Mouse (Mus musculus): ENCODE results near the gene Mfsd6. TPM values are rescaled to one million over a fixed set of nuclear protein-coding genes. Genes with fewer than 3 reads are reported as not detected.

Mfsd6 gene
- 70.3 and 73.9 TPM in 2 replicates for total RNA-seq (2017)

- ATAC-seq (ENCODE audit: extremely low read depth, insufficient number of reproducible peaks, low FRiP score, poor library complexity, severe bottlenecking): peak; percentile 35; the same call in 1 of the 2 replicates
Measured at GRCm38 (mm10) chr1:52727056-52727900, at the start of gene Mfsd6. Mfsd6 (minus strand) TSS chr1:52727462.

- ATAC-seq (ENCODE audit: extremely low read depth, insufficient number of reproducible peaks, low FRiP score, poor library complexity, severe bottlenecking): no peak
Measured at GRCm38 (mm10) chr1:52765176-52766111, 38.2 kb upstream of the Mfsd6 start.

- no peak for ATAC-seq (ENCODE audit: extremely low read depth, insufficient number of reproducible peaks, low FRiP score, poor library complexity, severe bottlenecking)
Measured at GRCm38 (mm10) chr1:52763894-52764809, 36.9 kb upstream of the Mfsd6 start.

DNA sequence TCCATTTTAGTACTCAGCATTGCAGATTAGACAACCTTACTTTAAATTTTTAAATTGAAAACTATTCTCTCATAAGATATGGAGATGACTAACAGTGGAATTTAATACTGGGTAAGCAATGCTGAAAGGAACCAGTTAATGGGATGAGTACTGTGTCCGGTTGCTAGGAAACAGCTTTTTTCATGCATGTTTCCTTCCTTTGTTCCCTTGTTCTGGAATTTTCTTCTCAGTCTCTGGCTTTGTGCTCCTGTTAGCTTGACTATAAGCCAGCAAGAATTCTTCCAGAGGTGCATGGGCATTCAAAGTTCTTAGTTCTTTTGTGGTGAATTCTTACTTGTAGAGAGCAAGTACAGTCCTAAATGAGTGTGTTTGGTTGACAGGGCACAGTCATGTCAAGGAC, 30.9 kb upstream of the Mfsd6 start:
- no peak for ATAC-seq (ENCODE audit: extremely low read depth, insufficient number of reproducible peaks, low FRiP score, poor library complexity, severe bottlenecking)

DNA sequence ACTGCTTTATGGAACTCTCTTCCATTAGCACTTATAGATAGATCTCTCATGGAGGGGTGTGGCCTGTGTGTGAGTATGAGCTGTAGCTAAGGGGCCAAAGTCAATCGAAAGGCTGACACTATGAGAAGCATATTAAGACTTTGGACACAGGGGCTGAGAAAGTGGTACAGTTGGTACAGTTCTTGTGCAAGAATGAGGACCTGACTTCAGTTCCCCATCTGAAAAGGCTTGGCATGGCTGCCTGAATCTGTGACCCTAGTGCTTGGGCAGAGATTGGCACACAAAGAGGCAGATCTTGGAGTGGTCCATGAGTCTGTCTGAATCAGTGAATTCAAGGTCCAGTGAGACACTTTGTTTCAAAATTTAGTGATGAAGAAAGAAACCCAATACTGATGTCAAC, 27.1 kb upstream of the Mfsd6 start:
- ATAC-seq (ENCODE audit: extremely low read depth, insufficient number of reproducible peaks, low FRiP score, poor library complexity, severe bottlenecking): no peak

DNA sequence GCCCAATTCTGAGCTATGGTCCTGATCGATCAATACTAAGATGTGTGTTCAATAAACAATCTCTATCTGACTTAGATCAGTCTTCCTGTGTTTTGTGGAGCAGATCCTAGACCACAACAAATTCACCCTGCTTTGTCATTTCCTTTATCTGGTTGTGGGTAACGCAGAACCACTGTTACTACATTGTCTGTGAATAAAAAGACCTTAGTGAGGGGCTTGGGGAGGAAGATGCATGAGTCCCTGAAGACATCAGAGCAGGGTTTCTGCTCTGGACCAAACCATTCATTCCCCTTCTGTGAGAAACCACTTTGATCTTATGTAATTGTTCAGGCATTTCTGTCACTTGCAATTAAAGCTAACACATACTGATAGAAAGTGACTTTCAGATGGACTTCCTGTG, 26.6 kb upstream of the Mfsd6 start:
- ATAC-seq (ENCODE audit: extremely low read depth, insufficient number of reproducible peaks, low FRiP score, poor library complexity, severe bottlenecking): no peak

DNA sequence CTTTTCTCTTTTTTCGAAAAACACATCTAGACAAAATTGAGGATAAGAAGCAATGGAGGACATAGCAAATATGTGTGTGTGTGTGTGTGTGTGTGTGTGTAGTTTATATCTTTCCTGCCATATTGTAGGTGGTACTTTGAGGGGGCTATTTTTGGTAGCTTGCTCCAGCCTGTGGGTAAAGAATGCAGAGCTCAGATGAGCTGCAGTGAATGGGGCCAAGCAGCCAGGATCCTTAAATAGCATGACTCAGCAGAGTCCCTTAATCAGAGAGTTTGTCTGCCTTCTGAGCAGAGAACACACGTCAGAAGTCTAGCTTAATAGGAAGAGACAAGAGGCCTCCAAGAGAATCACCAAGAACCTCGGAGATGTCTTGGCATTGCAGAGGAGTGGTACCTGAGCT, 25.4 kb upstream of the Mfsd6 start:
- ATAC-seq (ENCODE audit: extremely low read depth, insufficient number of reproducible peaks, low FRiP score, poor library complexity, severe bottlenecking): no peak

DNA sequence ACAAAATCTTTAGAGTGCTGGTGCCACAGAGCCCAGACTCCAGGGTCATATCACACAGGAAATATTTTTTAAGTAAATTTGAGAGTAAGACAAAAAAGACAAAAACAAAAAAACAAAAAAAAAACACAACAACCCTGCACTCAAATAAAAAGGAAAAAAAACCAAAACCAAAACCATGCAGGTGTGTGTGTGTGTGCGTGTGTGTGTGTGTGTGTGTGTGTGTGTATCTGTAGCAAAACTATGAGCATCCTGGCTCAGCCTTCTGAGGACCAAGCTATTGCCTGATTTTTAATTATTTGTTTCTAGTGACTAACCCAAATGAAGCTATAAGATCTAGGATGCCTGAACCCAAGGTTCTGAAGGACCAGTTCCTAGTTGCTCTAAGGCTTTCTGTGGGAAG, 24.4 kb upstream of the Mfsd6 start:
- no peak for ATAC-seq (ENCODE audit: extremely low read depth, insufficient number of reproducible peaks, low FRiP score, poor library complexity, severe bottlenecking)

DNA sequence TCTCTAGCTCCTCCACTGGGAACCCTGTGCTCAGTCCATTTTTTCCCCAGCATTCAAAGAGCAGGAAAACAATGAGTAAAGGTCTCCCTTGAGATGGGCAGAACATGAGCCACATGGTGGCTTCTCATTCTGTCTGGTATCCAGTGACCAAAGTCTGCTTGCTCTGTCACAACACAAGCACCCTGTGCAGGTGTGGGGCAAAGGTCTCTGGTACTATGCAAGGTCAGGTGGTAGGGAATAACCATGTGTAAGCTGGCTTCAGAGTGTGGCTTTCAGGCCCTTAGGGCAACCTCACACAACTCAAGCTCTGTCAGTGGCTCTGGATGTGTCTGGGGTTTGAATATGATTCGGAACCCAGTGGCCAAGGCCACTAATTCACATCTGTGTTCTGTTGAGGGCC, 22.7 kb upstream of the Mfsd6 start:
- ATAC-seq (ENCODE audit: extremely low read depth, insufficient number of reproducible peaks, low FRiP score, poor library complexity, severe bottlenecking): no peak

GRCm38 (mm10) chr1:52748260-52748659, 21.0 kb upstream of the Mfsd6 start:
- peak; percentile 87 for ATAC-seq (ENCODE audit: extremely low read depth, insufficient number of reproducible peaks, low FRiP score, poor library complexity, severe bottlenecking)

GRCm38 (mm10) chr1:52742567-52742966, 15.3 kb upstream of the Mfsd6 start:
- ATAC-seq (ENCODE audit: extremely low read depth, insufficient number of reproducible peaks, low FRiP score, poor library complexity, severe bottlenecking): no peak

DNA sequence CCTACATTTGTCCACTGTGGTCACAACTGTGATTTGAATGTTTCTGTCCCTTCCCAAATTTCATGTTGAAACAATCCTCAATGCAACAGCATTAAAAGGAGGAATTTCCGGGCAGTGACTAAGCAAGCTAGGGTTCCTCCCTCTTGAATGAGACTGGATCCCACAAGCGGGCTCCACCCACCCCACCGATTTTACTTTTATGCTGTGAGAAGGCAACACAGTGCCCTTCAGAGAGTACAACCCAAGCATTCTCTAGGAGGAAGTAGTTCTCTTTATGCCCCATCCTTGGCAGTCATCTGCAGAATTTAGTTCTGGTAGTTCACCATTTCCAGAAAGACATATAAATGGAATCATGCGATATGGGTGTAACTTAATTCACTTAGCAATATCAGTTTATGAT, 6.9 kb upstream of the Mfsd6 start:
- ATAC-seq (ENCODE audit: extremely low read depth, insufficient number of reproducible peaks, low FRiP score, poor library complexity, severe bottlenecking): no peak

DNA sequence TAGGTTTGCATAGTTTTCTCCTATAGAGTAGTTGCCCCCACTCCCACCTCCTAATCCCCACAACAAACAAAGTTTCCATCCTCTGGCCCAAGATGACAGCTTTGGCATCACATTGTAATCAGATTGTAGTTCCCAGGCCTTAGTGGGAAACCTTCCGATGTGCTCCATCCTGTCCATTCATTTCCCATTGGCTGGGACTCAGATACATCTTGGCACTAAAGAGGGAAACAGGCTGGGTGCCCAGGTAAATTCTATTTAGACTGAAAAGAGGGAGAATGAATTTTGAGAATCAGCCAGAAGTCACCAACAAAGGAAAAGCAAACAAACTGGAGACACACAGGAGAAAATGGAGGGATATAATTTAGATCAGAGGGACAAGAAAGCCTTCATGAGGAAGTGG, 3.0 kb upstream of the Mfsd6 start:
- no peak for ATAC-seq (ENCODE audit: extremely low read depth, insufficient number of reproducible peaks, low FRiP score, poor library complexity, severe bottlenecking)

DNA sequence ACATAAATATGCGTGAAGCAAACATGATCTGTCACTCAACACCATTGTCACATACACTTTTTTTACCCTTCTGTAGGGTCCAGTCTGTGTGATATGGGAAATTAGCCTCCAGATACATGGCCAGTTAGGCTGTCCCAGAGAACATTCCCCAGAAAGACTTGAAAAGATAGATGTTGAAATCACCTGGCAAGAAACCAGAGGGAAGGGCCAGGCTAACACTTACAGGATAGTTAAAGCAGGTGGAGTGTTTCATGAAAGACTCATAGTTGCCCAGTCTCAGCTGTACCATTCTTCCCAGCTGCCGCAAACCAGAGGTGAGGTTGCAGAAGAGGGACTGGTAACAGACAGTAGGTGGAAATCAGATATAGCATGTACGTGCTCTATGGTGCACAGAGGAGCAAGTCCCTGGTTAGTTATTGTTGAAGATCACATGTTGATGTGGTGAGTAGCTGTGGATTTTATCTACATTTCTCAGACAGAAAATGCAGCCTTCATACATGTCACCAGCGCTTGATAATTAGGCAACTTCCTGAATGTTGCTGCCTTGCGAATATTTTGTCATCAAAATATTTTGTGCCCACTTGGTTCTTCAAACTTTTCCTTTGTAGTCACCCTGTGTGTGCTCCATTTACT, 1.7 kb upstream of the Mfsd6 start:
- no peak for ATAC-seq (ENCODE audit: extremely low read depth, insufficient number of reproducible peaks, low FRiP score, poor library complexity, severe bottlenecking)

DNA sequence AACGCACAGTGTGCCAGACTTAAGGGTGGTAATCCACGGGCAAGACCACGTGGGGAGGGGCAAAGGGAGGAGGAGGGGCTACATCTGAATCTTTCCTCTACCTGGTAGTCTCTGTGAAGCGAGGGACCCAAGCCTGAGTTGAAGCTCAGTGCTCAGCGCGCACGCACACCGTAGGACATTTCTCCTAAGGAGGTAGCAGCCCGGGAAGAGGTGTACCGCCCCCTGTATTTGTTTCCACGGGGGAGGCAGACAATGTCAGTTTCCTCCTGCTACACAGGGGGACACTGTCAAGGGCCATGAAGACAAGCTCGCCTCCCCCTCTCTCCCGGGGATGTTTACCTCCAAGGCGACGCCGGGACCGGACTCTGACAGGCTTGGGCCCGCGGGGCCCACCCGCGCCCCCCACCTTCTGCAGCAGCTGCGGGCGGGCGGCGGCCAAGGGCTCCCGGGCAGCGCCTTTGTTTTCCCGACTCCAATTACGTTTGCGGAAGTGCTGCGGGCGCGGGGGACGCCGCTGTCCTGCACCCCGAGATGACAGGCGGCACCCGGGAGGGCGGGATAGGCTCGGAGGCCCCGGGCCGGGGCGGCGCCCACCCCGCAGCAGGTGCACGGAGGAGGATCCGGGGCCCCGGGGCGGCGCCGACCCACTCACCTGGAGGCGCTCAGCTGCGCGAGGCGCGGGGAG, 749 bp downstream of the Mfsd6 start:
- ATAC-seq (ENCODE audit: extremely low read depth, insufficient number of reproducible peaks, low FRiP score, poor library complexity, severe bottlenecking): peak; percentile 39

DNA sequence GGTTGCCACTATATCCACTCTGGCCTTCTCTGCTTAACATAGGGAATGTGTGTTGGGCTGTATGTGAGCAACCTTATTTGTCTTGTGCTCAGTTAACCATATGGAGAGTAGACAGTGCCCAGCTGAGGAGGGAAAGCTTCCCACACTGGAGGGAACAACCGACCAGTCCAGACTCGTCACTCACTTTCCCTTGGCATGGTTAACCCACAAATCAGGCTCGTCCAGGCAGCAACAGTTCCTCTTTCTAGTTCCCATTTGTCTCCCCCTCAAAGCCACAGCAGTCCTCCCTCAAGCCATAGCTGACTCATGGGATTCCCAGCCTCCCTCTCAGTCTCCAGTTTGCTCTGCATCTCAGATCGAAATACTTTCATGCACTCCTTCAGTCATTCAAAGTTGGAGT, 4.7 kb downstream of the Mfsd6 start:
- ATAC-seq (ENCODE audit: extremely low read depth, insufficient number of reproducible peaks, low FRiP score, poor library complexity, severe bottlenecking): peak; percentile 65

- ATAC-seq (ENCODE audit: extremely low read depth, insufficient number of reproducible peaks, low FRiP score, poor library complexity, severe bottlenecking): no peak
Measured at GRCm38 (mm10) chr1:52719096-52719495, 8.2 kb downstream of the Mfsd6 start.

Data from neutrophil, adult 5-6 weeks (primary cell).